Mouse (Mus musculus): ENCODE results near the gene Cx3cl1. TPM values are rescaled to one million over a fixed set of nuclear protein-coding genes. Genes with fewer than 3 reads are reported as not detected.

Gene Cx3cl1
- polyA plus RNA-seq (2014; fragmentation: Illumina TruSeq; extraction: RNeasy Lipid Tissue Mini Kit (QIAGEN cat#74804); ENCODE audit: low read depth, low replicate concordance): 27.2 TPM

GRCm38 (mm10) chr8:94771941-94772670, at the start of gene Cx3cl1:
Gene Cx3cl1, plus strand, starts transcription at chr8:94772009.

GRCm38 (mm10) chr8:94745476-94746184, 26.2 kb upstream of the Cx3cl1 start, which contains the start of gene Ccl22:
Gene Ccl22, plus strand, starts transcription at chr8:94745590.

DNA sequence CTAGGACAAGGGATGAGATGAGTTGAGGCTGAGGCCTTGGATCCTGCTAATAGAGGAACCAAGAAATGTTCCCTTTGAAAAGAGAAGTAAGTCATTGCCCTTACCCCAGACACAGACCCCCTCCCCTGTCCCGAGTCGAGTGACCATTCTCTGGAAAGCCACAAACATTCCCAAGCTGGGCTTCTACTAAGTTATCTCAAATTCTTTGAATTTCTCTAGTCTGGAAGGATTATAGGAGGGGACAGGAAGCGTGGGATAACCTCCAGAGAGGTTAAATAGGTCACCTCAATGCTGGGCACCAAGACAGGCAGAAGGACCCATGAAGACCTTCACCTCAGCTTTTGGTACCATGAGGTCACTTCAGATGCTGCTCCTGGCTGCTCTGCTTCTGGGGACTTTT, 38.3 kb downstream of the Cx3cl1 start, which contains the start of gene Ccl17:
Ccl17 (plus strand) TSS at position 301 of the 400 bp plus-strand sequence.

Other genes starting within 250 kb of the Cx3cl1 start
- 29.3 TPM for gene Cpne2, start 239.0 kb upstream of the Cx3cl1 start, polyA plus RNA-seq (2014; fragmentation: Illumina TruSeq; extraction: RNeasy Lipid Tissue Mini Kit (QIAGEN cat#74804); ENCODE audit: low read depth, low replicate concordance)
- 13.9 TPM for gene Rspry1, start 170.1 kb upstream of the Cx3cl1 start, polyA plus RNA-seq (2014; fragmentation: Illumina TruSeq; extraction: RNeasy Lipid Tissue Mini Kit (QIAGEN cat#74804); ENCODE audit: low read depth, low replicate concordance)
- gene Fam192a, start 170.0 kb upstream of the Cx3cl1 start, polyA plus RNA-seq (2014; fragmentation: Illumina TruSeq; extraction: RNeasy Lipid Tissue Mini Kit (QIAGEN cat#74804); ENCODE audit: low read depth, low replicate concordance): 31.5 TPM
- gene Arl2bp, start 105.4 kb upstream of the Cx3cl1 start, polyA plus RNA-seq (2014; fragmentation: Illumina TruSeq; extraction: RNeasy Lipid Tissue Mini Kit (QIAGEN cat#74804); ENCODE audit: low read depth, low replicate concordance): 50.6 TPM
- 8.6 TPM for gene Pllp, start 75.7 kb upstream of the Cx3cl1 start, polyA plus RNA-seq (2014; fragmentation: Illumina TruSeq; extraction: RNeasy Lipid Tissue Mini Kit (QIAGEN cat#74804); ENCODE audit: low read depth, low replicate concordance)
- 1.3 TPM for gene Ccl22, start 26.4 kb upstream of the Cx3cl1 start, polyA plus RNA-seq (2014; fragmentation: Illumina TruSeq; extraction: RNeasy Lipid Tissue Mini Kit (QIAGEN cat#74804); ENCODE audit: low read depth, low replicate concordance)
- gene Ccl17, start 38.4 kb downstream of the Cx3cl1 start, polyA plus RNA-seq (2014; fragmentation: Illumina TruSeq; extraction: RNeasy Lipid Tissue Mini Kit (QIAGEN cat#74804); ENCODE audit: low read depth, low replicate concordance): 5.1 TPM
- gene Coq9, start 66.3 kb downstream of the Cx3cl1 start, polyA plus RNA-seq (2014; fragmentation: Illumina TruSeq; extraction: RNeasy Lipid Tissue Mini Kit (QIAGEN cat#74804); ENCODE audit: low read depth, low replicate concordance): 75.3 TPM
- 24.9 TPM for gene Ciapin1, start 66.3 kb downstream of the Cx3cl1 start, polyA plus RNA-seq (2014; fragmentation: Illumina TruSeq; extraction: RNeasy Lipid Tissue Mini Kit (QIAGEN cat#74804); ENCODE audit: low read depth, low replicate concordance)
- 44.7 TPM for gene Polr2c, start 85.4 kb downstream of the Cx3cl1 start, polyA plus RNA-seq (2014; fragmentation: Illumina TruSeq; extraction: RNeasy Lipid Tissue Mini Kit (QIAGEN cat#74804); ENCODE audit: low read depth, low replicate concordance)
- 10.0 TPM for gene Dok4, start 104.3 kb downstream of the Cx3cl1 start, polyA plus RNA-seq (2014; fragmentation: Illumina TruSeq; extraction: RNeasy Lipid Tissue Mini Kit (QIAGEN cat#74804); ENCODE audit: low read depth, low replicate concordance)
- 7.3 TPM for gene Ccdc102a, start 146.1 kb downstream of the Cx3cl1 start, polyA plus RNA-seq (2014; fragmentation: Illumina TruSeq; extraction: RNeasy Lipid Tissue Mini Kit (QIAGEN cat#74804); ENCODE audit: low read depth, low replicate concordance)
- 0.36 TPM for gene Adgrg5, start 151.7 kb downstream of the Cx3cl1 start, polyA plus RNA-seq (2014; fragmentation: Illumina TruSeq; extraction: RNeasy Lipid Tissue Mini Kit (QIAGEN cat#74804); ENCODE audit: low read depth, low replicate concordance)
- 151 TPM for gene Adgrg1, start 202.7 kb downstream of the Cx3cl1 start, polyA plus RNA-seq (2014; fragmentation: Illumina TruSeq; extraction: RNeasy Lipid Tissue Mini Kit (QIAGEN cat#74804); ENCODE audit: low read depth, low replicate concordance)
- 4.0 TPM for gene Adgrg3, start 245.7 kb downstream of the Cx3cl1 start, polyA plus RNA-seq (2014; fragmentation: Illumina TruSeq; extraction: RNeasy Lipid Tissue Mini Kit (QIAGEN cat#74804); ENCODE audit: low read depth, low replicate concordance)

All from adipose tissue, adult 10 weeks (tissue).